In the genomic region with DNA sequence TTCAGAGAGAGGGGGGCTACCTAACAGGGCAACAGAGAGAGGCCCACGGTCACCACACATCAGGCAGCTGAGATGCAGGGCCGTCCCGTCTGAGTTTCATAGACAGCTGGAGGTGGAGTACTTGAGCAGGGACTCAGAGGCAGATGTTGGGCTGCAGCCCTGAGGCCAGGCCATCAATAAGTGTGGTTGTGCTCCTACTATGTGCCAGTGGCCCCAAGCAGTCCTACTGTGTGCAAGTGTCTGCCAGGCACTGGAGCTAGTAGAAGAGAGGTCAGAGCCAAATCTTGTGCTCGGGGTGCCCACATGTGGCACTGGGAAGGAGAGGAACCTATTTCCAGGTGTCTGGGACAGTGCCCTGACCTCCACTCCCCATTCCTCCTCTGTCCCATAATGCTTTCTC, we compare ENCODE assay signal across 20 mouse cellular contexts. TPM values are rescaled to one million over a fixed set of nuclear protein-coding genes. Genes with fewer than 3 reads are reported as not detected.
DNase-seq lines count a peak whose midpoint lies in the region; ATAC-seq and TF ChIP-seq lines count a peak whose summit lies in the region.
"Had no signal": no experiment of that assay in that cellular context is flagged by ENCODE, and none has a peak within 500 bp of the region (broad histone marks: within the 10 kb centered on the region; RNA-seq: fewer than 3 reads in every experiment).

No protein-coding gene starts in this region.

- H3K36me3 ChIP-seq in CH12.LX (replicated peaks in 1 of 2; ENCODE audit: control insufficient read depth in 1 of 2, insufficient read depth in 1 of 2, low read length in 1 of 2) (no peaks in the 10 kb centered on the region), MEL (ENCODE audit: control insufficient read depth in 1 of 2, insufficient read depth in 2 of 2, low read length in 2 of 2) (no peaks in the 10 kb centered on the region)
- H3K36me3 ChIP-seq: G1E had no signal

- peaks cover 20% of the 10 kb centered on the region for H3K9me3 ChIP-seq in CH12.LX (replicated peaks; ENCODE audit: low read length)
- H3K9me3 ChIP-seq in MEL (replicated peaks; ENCODE audit: insufficient read depth, low read length): no peaks in the 10 kb centered on the region

- no peak for ATAC-seq in granulocyte monocyte progenitor cell, adult 5-6 weeks (replicated peaks; ENCODE audit: poor library complexity, severe bottlenecking)
- ATAC-seq: activated CD4-positive, CD25-positive, alpha-beta regulatory T cell, adult 4 months; CD4-positive, CD25-positive, alpha-beta regulatory T cell, adult 4 months; Patski had no signal

- H3K27ac ChIP-seq in CH12.LX (ENCODE audit: insufficient read depth, low read depth) (no peak overlapping the region), MEL (ENCODE audit: control insufficient read depth, low read depth, low read length) (no peak overlapping the region)

- peaks cover 0 to 1% of the 10 kb centered on the region in 2 experiments; a peak in 2 of 4 replicates for H3K4me1 ChIP-seq in CH12.LX (ENCODE audit: control insufficient read depth in 1 of 2, insufficient read depth in 2 of 2)
- no peaks in the 10 kb centered on the region for H3K4me1 ChIP-seq in MEL (ENCODE audit: control insufficient read depth in 1 of 2, insufficient read depth in 2 of 2, low read length in 2 of 2)

- no peak for TF ChIP-seq POLR2A in CH12.LX (IDR thresholded peaks at IDR 0.05; ENCODE audit: low read depth, low read length)
- no peak for TF ChIP-seq POLR2A in MEL (IDR thresholded peaks at IDR 0.05; ENCODE audit: control insufficient read depth in 1 of 2, insufficient read depth in 1 of 2, low read depth in 1 of 2, low read length in 2 of 2, poor library complexity in 1 of 2)

- no peak for TF ChIP-seq CTCF in CH12.LX (conservative IDR thresholded peaks at IDR 0.05 in 1 of 2, IDR thresholded peaks at IDR 0.05 in 1 of 2; ENCODE audit: low read depth in 2 of 2, low read length in 2 of 2)
- TF ChIP-seq CTCF in MEL (IDR thresholded peaks at IDR 0.05 in 2 of 3, conservative IDR thresholded peaks at IDR 0.05 in 1 of 3; ENCODE audit: control insufficient read depth in 1 of 3, insufficient read depth in 1 of 3, low read depth in 2 of 3, low read length in 3 of 3, poor library complexity in 1 of 3, severe bottlenecking in 1 of 3): no peak

- H3K27me3 ChIP-seq in CH12.LX (replicated peaks): no peaks in the 10 kb centered on the region
- no peaks in the 10 kb centered on the region for H3K27me3 ChIP-seq in MEL (ENCODE audit: control insufficient read depth in 1 of 2, insufficient read depth in 2 of 2, low read length in 2 of 2)

- no peak overlapping the region for H3K9ac ChIP-seq in CH12.LX (ENCODE audit: insufficient read depth, low read depth)
- no peak overlapping the region for H3K9ac ChIP-seq in MEL (ENCODE audit: control insufficient read depth, low read depth, low read length, poor library complexity, severe bottlenecking)

- no peak for TF ChIP-seq EP300 in CH12.LX (IDR thresholded peaks at IDR 0.05; ENCODE audit: low read length)
- TF ChIP-seq EP300 in MEL (IDR thresholded peaks at IDR 0.05; ENCODE audit: low read depth in 1 of 2, low read length in 2 of 2): no peak

- DNase-seq in CH12.LX (ENCODE audit: extremely low read depth): no peak
- DNase-seq in MEL (ENCODE audit: low read depth, low spot score): no peak
- no peak for DNase-seq in kidney, adult 9 months
- DNase-seq: adrenal gland, adult 2 months; adrenal gland, adult 8-10 months; adrenal gland, postnatal 10 days; adrenal gland, postnatal 14 days; adrenal gland, postnatal 25 days; adrenal gland, postnatal 36 days; B cell, adult 2 months; cerebellum, adult 11 months; cerebellum, adult 11-12 months; cerebellum, adult 18-20 months; cerebellum, adult 2 months; cerebellum, adult 8-10 months had no signal

- in situ Hi-C loops in CH12.LX (cut with MboI; ENCODE audit: low pct_ligation_motif_present, low pct_unique_long_range_greater_than_20kb, low sequenced_read_pairs): loop anchor here (25.0 kb wide), 2 partner anchors 262 to 337 kb away; no protein-coding TSS in a partner anchor

- H3K79me2 ChIP-seq in CH12.LX (replicated peaks; ENCODE audit: control insufficient read depth, extremely low read depth, insufficient read depth, poor library complexity, severe bottlenecking): no peaks in the 10 kb centered on the region
- no peaks in the 10 kb centered on the region for H3K79me2 ChIP-seq in MEL (ENCODE audit: control insufficient read depth, insufficient read depth, low read length, poor library complexity)

- H3K4me2 ChIP-seq in CH12.LX (ENCODE audit: insufficient read depth, low read depth, poor library complexity, severe bottlenecking): no peak overlapping the region

- TF ChIP-seq RAD21 in CH12.LX (IDR thresholded peaks at IDR 0.05; ENCODE audit: low read depth, low read length): no peak
- no peak for TF ChIP-seq RAD21 in MEL (IDR thresholded peaks at IDR 0.05; ENCODE audit: low read depth, low read length)

- H3K4me3 ChIP-seq in CH12.LX (replicated peaks in 1 of 3; ENCODE audit: low read depth in 2 of 3, low read length in 2 of 3, poor library complexity in 1 of 3) (no peak overlapping the region), MEL (ENCODE audit: control insufficient read depth in 1 of 2, insufficient read depth in 1 of 2, low read depth in 2 of 2, low read length in 2 of 2) (no peak overlapping the region)

- dilution Hi-C loops in CH12.LX (cut with MboI; ENCODE audit: extremely low pct_ligation_motif_present, extremely low pct_unique_long_range_greater_than_20kb, low sequenced_read_pairs): no loop called here

TF ChIP-seq in CH12.LX, 34 proteins besides CTCF, POLR2A, EP300 and RAD21:
- TF ChIP-seq ZKSCAN1 (IDR thresholded peaks at IDR 0.05; ENCODE audit: borderline replicate concordance, low read depth, low read length) (peak; percentile 60; the same call in 1 of the 2 replicates), BHLHE40 (IDR thresholded peaks at IDR 0.05; ENCODE audit: low read depth, low read length) (no peak)

TF ChIP-seq in MEL, 35 proteins besides CTCF, POLR2A, EP300 and RAD21:
- TF ChIP-seq MEF2A (IDR thresholded peaks at IDR 0.05; ENCODE audit: extremely low read depth, insufficient replicate concordance, low read depth, low read length, poor library complexity, severe bottlenecking) (no peak), TAL1 (IDR thresholded peaks at IDR 0.05; ENCODE audit: low read length) (no peak), ZKSCAN1 (IDR thresholded peaks at IDR 0.05; ENCODE audit: low read depth, low read length) (peak; percentile 81), TCF12 (IDR thresholded peaks at IDR 0.05; ENCODE audit: low read depth, low read length) (no peak), ZC3H11A (IDR thresholded peaks at IDR 0.05; ENCODE audit: low read depth, low read length) (no peak)

RNA-seq across cellular contexts. Expression of a gene that starts 18.1 kb away (rescaled TPM):
- total RNA-seq in CH12.LX (2012; rRNA removed) (0.08 TPM in 1 of 2 replicates, not detected in the other), CH12.LX (2014; rRNA removed) (0.08 TPM in 1 of 2 replicates, not detected in the other), MEL (2012; rRNA removed) (not detected in 2 replicates)
- polyA plus RNA-seq in CH12.LX (2012; ENCODE audit: insufficient read length, low read depth) (0.41 and 0.89 TPM in 2 replicates), MEL (2012; ENCODE audit: insufficient read depth in 1 of 2, insufficient read length in 2 of 2, low read depth in 1 of 2, low replicate concordance in 2 of 2, missing spikeins in 1 of 2) (not detected)
- total RNA-seq in granulocyte monocyte progenitor cell, adult 5-6 weeks (2014; fragmentation: Nextera tagmentation): 0.47 TPM in 1 of 2 replicates, not detected in the other
- not detected in 2 replicates for total RNA-seq in granulocyte monocyte progenitor cell, adult 5-6 weeks (2017)
- total RNA-seq: G1E had no signal
- polyA plus RNA-seq: activated CD4-positive, CD25-positive, alpha-beta regulatory T cell, adult 4 months; G1E had no signal
